Mouse (Mus musculus): ENCODE data around the gene Dcaf1.
A peak's percentile ranks its signal among the peaks of the same experiment; 100 is the strongest.

Gene Dcaf1

GRCm38 (mm10) chr9:106876666-106877065 lies 55.0 kb downstream of the Dcaf1 start:
- DNase-seq (ENCODE audit: low read depth in 1 of 2, low spot score in 2 of 2) = no peak

GRCm38 (mm10) chr9:106879471-106879870 lies 57.8 kb downstream of the Dcaf1 start:
- DNase-seq (ENCODE audit: low read depth in 1 of 2, low spot score in 2 of 2) = no peak

GRCm38 (mm10) chr9:106881071-106881755 lies 59.5 kb downstream of the Dcaf1 start:
- no peak for DNase-seq (ENCODE audit: low read depth in 1 of 2, low spot score in 2 of 2)

GRCm38 (mm10) chr9:106882176-106882575 lies 60.5 kb downstream of the Dcaf1 start:
- DNase-seq (ENCODE audit: low read depth in 1 of 2, low spot score in 2 of 2) = no peak

- no peak for DNase-seq (ENCODE audit: low read depth in 1 of 2, low spot score in 2 of 2)
Measured at GRCm38 (mm10) chr9:106883085-106883484, 61.4 kb downstream of the Dcaf1 start.

GRCm38 (mm10) chr9:106884306-106884705 lies 62.6 kb downstream of the Dcaf1 start:
- no peak for DNase-seq (ENCODE audit: low read depth in 1 of 2, low spot score in 2 of 2)

GRCm38 (mm10) chr9:106884996-106885900 lies 63.6 kb downstream of the Dcaf1 start:
- no peak for DNase-seq (ENCODE audit: low read depth in 1 of 2, low spot score in 2 of 2)

- DNase-seq (ENCODE audit: low read depth in 1 of 2, low spot score in 2 of 2) = no peak
Measured at GRCm38 (mm10) chr9:106885901-106886731, 64.4 kb downstream of the Dcaf1 start.

- DNase-seq (ENCODE audit: low read depth in 1 of 2, low spot score in 2 of 2) = peak; percentile 92 to 96
Measured at GRCm38 (mm10) chr9:106886828-106887702, 65.4 kb downstream of the Dcaf1 start, which contains the start of gene Rbm15b. Rbm15b (minus strand) TSS chr9:106887428.

- DNase-seq (ENCODE audit: low read depth in 1 of 2, low spot score in 2 of 2) = no peak
Measured at GRCm38 (mm10) chr9:106888346-106888745, 66.7 kb downstream of the Dcaf1 start.

GRCm38 (mm10) chr9:106889321-106889720 lies 67.6 kb downstream of the Dcaf1 start:
- DNase-seq (ENCODE audit: low read depth in 1 of 2, low spot score in 2 of 2) = no peak

- DNase-seq (ENCODE audit: low read depth in 1 of 2, low spot score in 2 of 2) = no peak
Measured at GRCm38 (mm10) chr9:106890496-106891240, 69.0 kb downstream of the Dcaf1 start.

GRCm38 (mm10) chr9:106891341-106891741 lies 69.7 kb downstream of the Dcaf1 start:
- no peak for DNase-seq (ENCODE audit: low read depth in 1 of 2, low spot score in 2 of 2)

GRCm38 (mm10) chr9:106891829-106892551 lies 70.3 kb downstream of the Dcaf1 start, which contains the start of gene Manf:
Manf (minus strand) TSS chr9:106891979.
- DNase-seq (ENCODE audit: low read depth in 1 of 2, low spot score in 2 of 2) = peak; percentile 94 to 96

- no peak for DNase-seq (ENCODE audit: low read depth in 1 of 2, low spot score in 2 of 2)
Measured at GRCm38 (mm10) chr9:106892552-106892875, 70.8 kb downstream of the Dcaf1 start.

GRCm38 (mm10) chr9:106893327-106893726 lies 71.7 kb downstream of the Dcaf1 start:
- DNase-seq (ENCODE audit: low read depth in 1 of 2, low spot score in 2 of 2) = no peak

- DNase-seq (ENCODE audit: low read depth in 1 of 2, low spot score in 2 of 2) = no peak
Measured at GRCm38 (mm10) chr9:106898901-106899300, 77.2 kb downstream of the Dcaf1 start.

GRCm38 (mm10) chr9:106901596-106901995 lies 79.9 kb downstream of the Dcaf1 start:
- DNase-seq (ENCODE audit: low read depth in 1 of 2, low spot score in 2 of 2) = no peak
